Mouse (Mus musculus) natural killer cell, adult 2 months (primary cell): ENCODE measurements around the gene Paqr5.
A peak's percentile ranks its signal among the peaks of the same experiment; 100 is the strongest.

Source experiments
- DNase-seq, 2 experiments: peaks; one replicate each; pipeline ENCODE4 v3.0.0; 2022; ENCODE audit warnings: low spot score in 2 of 2

The Paqr5 gene

DNA sequence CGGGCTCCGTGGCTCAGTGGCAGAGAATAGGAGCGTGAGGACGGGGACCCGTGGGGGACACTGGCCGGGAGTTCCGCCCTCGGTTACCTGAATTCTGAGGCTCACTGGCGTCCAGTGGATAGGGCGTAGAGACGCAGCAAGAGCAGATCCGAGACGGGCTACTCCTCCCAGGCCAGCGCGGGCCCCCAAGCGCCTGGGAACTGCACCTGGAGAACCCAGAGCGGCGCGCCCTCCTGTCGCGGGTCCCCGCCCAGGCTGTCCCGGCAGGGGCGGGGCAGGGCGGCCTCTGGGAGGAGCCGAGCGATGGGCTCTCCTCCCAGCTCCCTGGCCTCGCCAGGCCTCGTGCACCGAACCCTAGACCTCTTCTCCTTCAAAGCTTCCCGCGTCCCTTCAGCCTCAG is at the start of gene Paqr5:
Gene Paqr5, minus strand, starts transcription at position 257 of the 400 bp plus-strand sequence.
- DNase-seq = no peak

DNA sequence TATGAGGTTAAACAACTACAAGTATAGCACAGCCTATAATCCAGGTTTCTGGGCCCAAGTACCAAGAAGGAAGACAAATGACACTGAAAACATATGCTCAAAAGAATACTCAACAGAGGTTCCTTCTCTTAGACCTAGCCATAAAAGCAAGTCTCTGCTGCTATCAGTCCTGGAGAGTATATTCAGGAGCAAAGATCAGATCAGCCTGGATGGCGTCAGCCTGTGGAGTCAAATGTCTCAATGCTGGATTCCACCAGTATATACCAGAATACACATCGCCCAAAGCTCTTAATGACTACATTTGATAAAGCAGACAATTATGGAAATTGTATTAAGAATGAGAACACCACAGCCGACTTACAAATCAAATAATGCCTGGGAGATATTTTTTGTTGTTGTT is 35.6 kb upstream of the Paqr5 start:
- no peak for DNase-seq

DNA sequence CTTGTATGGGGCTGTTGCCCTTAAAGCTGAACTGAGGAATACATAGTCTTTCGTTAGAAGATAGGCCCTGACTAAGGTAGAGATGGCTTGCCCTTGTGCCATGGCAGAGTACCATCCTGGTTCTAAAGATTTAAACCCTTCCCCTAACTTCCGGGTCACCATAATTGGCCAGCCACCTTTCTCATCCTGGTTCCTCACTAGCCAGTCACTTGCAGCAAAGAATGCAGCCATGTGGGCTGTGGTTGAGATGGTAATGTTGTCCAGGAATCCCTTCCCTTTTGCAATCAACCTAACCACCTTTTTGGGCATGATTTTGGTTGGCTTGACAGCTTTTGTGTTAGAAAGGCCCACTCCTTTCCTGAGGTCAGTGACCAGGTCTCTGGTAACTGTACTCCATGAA is 33.8 kb upstream of the Paqr5 start:
- no peak for DNase-seq

DNA sequence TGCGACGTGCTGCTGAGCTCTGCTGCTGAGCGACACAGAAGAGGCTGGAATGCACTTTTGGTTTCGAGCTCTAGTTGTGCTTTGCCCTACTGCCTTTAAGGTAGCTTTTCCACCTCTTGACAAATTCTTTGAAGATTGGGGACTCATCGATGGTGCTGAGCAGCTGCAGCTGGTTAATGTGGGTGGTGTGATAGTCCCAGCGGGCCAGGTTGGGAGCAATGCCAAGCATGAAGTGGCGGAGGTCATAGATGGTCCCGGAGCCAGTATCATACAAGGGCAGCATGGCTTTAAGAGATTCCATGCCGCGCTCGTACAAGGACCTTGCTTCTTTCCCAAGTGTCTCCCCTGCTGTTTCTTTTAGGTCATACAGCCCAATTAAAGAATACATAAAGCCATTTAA is 33.3 kb upstream of the Paqr5 start:
- DNase-seq = no peak

DNA sequence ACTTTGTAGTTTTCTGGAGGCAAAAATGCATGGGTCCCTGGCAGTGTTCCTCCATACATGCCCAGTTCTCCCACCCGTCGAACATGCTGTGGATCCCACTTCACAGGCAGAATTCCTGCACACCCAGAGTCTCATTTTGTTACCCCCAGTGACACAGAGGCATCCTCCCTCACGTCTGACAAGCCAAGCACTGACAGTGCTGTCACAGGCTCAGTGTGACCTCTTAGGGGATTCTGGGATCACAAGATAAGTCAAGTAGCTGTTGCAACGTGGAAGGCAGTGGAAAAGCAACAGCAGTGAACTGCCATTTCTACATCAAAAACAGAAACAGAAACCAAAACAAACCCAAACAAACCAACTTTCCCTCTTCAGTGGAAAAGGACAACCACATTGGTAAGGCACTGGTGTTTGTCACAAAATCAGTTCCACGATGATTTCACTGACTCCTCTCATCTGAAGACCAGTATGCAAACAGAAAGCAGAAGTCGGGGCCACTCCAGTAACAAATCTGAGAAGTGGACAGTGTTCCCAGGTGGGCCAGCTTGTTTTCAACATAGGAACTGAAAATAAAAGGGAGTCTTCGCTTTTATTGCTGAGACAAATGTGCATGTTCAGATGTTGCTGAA is 31.3 kb upstream of the Paqr5 start:
- DNase-seq = peak; percentile 6 to 13

DNA sequence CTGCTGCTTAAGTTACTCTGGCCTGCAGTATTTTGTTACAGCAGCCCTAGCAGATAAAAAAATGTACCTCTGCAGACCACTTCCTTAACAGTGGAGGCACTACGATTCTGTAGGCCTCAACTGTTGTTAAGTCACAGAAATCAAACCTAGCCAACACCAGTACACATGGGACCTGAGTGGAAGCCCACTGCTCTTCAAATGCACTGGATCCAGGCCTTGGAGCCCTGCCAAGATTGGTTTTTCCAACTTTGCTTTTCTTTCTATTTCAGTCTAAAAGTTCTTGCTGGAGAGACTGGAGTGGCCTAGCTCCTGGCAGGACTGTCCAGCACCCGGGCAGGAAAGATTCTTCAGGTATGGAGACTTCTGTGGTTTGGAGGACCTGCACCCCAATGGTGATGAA is 29.6 kb upstream of the Paqr5 start:
- DNase-seq = no peak

DNA sequence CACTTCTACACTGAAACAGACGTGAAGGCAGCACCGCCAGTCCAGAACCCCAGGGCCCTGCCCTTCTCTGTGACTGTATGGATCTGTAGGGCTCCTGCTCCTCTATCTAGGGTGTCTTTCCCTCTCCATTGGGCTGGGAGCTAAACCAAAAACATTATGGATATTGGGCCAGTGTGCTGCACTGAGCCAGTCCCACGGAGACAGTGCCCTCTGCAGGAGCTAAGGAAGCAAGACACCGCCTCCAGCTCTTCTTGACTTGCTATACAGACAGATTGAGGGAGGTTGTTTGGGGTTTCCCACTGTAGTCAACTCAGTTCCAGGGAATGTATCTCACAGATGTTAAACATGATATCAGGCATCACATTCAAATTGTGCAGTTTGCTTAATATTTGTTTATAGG is 24.1 kb upstream of the Paqr5 start:
- DNase-seq = no peak

DNA sequence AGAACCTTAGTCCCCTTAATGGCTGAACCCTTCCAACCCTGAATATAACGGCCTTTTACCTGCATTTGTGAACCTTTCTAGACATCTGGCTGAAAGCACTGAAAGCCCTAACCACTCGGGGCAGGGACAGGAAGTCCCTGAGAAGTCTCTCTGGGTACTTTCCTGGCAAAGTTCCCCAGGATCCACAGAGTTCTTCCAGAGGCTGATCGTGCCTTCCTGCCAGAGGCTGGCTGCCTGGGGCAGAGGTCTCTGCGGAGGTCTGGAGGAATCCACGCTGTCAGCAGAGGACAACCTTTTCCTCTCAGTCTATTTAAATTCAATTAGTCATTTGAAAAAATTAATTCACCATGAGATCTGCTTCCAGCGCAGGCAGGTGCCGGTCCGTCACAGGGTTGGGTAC is 22.5 kb upstream of the Paqr5 start:
- DNase-seq = no peak

DNA sequence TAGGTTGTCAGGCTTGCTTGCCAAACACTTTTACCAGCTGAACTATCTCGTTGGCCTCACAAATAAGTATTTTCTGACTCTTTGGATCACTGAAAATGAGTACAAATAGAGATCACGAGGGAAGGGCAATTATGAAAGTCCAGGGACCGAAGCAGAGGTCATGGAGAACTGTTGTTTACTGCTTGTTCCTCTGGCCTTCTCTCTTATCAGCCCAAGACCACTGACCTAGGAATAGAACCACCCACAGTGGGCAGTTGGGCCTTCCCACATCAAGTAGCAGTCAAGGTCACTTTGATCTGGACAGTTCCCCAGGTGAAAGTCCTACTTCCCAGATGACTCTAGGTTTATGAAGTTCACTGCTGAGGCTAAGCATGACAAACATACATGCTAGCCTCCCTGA is 15.5 kb upstream of the Paqr5 start:
- DNase-seq = no peak

DNA sequence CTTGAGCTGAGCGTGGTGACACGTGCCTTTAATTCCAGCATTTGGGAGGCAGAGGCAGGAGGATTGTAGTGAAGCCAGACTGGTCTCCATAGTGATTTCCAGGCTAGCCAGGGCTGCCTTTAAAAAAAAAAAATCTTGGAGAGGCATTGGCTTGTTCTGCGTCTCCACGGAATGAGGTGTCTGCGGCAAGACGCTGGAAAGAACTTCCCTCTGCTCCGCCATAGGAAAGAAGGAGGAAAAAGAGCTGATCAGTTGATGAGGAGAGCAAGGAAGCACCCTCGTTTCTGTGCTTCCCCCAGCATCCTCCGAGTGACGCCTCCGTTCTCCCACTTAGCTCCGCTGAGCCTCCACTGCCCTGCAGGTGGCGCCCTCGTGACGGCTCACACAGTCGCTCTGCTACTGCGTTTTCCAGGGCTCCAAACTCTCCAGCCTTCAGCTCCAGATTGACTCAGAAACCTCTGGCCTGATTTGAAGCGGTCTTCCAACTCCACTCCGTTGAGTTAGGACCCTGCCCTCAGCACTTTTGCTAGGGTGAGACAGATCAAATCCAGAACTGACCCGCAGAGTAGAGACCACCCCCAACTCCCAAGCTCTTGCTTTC is 13.5 kb upstream of the Paqr5 start:
- DNase-seq = peak; percentile 46 to 72

DNA sequence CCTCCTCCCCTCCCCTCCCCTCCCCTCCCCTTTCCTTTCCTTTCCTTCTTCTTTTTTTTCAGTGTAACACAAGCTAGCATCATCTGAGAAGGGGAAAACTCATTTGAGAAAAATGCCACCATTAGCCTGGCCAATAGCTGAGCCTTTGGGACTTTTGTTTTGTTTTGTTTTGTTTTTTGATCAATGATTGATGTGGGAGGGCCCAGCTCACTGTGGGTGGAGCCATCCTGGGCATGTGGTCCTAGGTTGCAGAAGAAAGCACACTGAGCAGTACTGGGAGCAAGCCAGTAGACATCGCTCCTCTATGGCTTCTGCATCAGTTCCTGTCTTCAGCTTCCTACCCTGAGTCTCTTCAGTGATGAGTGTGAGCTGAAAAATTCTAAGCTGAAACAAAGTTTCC is 9.2 kb upstream of the Paqr5 start:
- DNase-seq = no peak

DNA sequence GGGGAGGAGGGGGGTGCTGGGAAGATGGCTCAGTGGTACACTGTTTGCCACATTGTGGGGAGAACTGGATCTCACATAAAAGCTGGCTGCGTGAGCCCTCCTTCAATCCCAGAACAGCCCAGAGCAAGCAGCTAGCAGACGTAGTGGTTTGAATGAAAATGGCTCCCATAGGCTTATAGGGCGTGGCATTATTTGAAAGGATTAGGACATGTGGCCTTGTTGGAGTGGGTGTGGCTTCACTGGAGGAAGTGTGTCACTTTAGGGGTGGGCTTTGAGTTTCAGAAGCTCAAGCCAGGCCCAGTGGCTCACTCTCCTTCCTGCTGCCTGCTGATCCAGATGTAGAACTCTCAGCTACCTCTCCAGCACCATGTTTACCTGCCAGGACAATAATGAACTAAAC is 5.5 kb upstream of the Paqr5 start:
- DNase-seq = no peak

DNA sequence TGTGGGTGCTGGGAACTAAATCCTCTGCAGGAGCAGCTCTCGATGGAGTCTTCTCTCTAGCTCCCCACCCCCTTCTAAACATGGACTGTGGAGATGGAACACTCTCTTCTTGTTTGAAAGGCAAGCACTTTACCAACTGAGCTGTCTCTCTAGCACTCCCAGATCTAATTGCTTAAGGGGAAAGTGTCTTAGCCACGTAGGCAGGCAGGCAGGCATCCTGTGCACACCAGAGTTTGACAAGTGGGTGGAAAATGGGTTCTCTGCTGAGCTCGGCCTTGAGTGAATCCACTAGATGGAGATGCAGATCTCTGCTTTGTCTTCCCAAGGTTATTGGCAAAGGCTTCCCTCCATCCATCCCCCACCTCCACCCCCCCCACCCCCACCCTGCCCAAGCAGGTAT is 1.4 kb upstream of the Paqr5 start:
- DNase-seq = no peak

DNA sequence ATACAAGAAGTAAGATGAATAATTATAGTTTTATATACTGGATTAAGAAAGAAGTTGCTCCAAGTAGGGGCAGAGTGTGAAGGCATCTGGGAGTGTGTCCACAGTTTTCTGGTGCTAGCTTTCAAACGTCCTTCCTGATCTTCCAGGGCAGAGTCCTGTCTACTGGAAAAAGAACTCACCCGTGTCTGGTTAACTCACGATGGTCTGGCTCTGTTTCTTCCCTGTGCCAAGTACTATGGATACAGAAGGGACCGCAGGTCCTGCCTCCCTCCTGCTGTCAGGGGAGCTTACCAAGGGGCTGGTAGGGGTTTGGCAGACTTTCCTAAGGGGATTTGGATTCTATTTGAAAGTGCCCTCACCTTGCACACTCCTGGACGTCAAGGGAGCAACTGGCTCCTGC is 1.6 kb downstream of the Paqr5 start:
- DNase-seq = no peak

DNA sequence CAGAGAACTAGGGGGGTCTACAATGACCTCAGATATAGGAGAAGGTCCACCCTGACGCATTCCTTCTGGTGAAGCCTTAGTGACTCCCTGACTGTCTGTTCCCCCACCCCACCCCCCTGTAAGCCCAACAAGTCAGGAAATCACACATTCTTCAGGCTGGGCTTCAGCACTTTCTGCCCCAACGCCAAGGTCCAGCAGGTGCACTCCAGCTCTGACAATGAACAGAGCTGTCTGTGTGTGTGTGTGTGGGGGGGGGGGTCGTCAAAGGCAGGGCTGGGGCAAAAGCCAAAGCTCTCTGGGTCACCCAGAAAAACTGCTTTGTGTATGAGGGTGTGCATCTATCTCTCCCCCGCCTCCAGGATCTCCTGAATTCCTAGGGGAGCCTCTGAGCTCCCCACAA is 2.8 kb downstream of the Paqr5 start:
- DNase-seq = no peak

DNA sequence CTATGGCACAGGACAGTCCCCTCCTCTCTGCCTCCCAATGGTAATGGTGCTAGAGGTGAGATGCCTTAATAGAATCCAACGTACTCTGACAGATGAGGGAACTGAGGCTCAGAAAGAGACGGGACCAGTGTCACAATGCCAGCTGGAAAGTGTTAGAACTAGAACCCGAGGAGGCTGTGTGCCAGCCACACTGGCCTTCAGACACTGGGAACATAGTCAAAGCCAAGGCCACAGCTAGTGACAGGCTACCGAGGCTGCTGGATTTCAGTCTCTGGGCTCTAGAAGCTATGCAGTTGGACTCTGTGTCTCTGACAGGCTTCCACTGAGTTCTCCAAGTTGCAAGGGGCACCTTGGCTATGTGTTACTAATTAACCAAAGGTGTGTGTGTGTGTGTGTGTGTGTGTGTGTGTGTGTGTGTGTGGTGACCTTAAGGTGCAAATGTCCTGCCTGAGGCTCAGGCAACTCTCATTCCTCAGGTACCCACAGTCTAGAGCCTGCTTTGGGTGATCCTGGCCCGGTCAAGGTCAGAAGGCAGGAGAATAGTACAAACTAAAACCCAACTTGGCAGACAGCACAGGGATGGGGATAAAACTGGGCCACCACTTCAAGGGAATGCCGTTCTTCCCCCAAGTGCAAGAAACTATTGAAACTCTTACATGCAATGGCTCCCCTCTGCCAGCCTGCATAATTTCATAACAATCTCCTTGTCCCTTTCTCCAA is 3.5 kb downstream of the Paqr5 start:
- DNase-seq = no peak

DNA sequence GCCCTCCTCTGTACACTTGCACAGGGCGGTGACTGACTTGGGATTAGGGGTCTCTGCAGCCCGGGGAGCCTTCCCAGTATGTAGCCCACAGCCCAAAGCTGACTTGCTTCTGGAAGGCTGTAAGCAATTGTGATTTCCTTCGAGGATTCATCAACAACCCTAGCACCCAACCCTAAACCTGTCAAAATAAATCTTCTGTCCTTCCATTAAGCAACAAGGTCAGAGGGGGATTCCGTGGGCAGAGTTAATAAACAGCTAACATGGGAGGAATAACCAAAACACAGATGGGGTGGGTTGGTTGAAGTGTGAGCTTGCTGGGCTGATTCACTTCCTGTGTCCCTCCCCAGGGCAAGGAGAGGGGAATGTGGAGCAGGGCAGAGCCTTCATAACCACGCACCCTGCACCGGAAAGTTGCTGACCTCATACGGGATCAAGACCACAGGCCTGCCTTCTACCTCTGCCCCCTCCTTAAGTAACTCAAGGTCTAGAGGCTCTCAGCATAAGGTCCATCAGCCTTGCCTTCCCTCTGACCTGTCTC is 5.0 kb downstream of the Paqr5 start:
- DNase-seq = no peak

DNA sequence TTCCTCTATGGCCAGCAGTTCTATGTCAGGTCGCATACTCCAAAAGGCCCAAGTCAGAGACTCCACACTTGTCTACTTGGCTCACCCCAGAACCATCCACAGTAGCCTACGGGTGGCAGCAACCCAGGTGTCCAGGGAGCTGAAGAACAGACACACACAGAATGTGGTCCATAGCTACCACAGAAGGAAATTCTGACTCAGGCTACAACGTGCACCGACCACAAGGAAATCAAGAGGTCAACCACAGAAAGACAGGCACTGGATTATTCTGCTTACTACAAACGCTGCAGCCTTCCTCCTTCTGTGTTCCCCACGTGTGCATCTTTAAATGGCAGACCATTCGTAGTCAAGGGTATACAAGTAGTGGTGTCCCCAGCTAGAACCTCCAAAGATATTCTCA is 6.4 kb downstream of the Paqr5 start:
- no peak for DNase-seq

DNA sequence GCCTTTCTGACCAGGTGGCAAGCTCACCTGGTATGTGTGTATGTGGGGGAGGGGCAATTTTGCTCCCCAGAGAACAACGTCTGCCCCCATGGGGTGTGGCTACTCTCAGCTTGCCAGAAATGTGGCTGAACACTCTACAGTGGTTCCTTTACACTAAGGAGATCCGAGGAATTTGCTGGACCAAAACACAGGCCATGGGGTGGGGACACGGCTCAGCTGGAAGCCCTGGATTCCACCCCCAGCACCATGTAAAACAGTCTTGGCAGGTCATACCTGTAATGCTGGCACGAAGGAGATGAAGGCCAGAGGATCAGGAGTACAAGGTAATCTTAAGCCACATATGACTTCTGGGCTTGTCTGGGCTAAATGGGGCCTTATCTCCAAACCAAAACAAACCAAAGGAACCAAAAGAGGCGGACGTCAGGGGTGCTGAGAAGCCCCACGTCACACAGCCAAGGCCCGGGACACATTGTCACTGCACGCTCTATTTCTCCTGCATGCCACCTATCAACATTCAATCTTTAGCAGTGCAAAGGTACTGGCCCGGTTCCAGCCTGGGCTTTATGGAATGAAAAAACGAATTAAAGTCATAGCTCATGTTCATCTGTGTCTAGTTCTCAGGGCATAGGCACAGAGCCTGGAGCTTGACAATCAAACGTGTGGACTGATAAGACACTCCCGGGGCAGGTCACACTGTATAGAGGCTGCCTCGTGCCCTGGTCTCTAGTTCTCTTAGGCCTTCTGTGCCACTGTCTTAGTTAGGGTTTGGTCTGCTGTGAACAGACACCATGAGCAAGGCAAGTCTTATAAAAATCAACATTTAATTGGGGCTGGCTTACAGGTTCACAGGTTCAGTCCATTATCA is 8.2 kb downstream of the Paqr5 start:
- DNase-seq = no peak

DNA sequence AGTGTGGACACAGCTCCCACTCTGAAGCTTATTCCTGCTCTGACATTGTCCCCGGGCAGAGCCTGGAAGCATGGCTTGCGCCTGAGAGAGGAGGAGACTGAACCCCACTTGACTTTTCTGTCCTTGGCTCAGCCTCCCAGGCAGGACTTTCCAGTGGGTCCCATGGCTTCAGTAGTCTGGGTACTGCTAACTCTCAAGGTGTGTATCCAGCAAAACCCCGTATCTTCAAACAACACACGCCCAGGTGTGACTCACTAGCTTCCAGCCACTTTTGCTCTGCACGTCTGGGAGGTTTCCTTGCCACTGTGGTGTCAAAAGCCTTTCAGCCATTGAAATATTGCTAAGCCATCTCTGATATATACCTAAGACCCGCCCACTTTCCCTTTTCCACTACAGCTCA is 9.3 kb downstream of the Paqr5 start:
- no peak for DNase-seq

DNA sequence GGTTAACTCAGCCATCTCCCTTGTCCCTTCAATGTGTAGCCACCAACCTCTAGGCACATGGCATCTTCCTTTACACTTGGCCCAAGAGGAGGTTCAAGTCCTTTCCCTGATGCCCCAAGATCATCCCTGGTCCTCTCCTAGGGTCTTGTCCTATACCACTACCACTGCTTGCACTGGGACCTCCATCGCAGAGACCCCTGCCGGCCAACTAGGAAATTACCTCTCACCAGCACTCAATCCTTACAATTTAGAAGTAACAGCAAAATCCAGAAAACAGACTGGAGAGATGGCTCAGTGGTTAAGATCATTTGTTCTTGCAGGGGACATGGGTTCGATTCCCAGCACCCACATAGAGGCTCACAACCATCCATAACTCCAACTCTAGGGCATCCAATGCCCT is 11.2 kb downstream of the Paqr5 start:
- no peak for DNase-seq
